Mouse (Mus musculus) forebrain, embryonic 15.5 days (tissue): ENCODE results near the gene Dlg2. TPM values are rescaled to one million over a fixed set of nuclear protein-coding genes. Genes with fewer than 3 reads are reported as not detected.
A peak's percentile ranks its signal among the peaks of the same experiment; 100 is the strongest.

Experiments
- ATAC-seq: fragments of 200-750 bp; cut with Nextera tagmentation; replicated peaks from 2 replicates; pipeline ENCODE4 v1.8.0; 2017; ENCODE audit warnings: mild to moderate bottlenecking, moderate TSS enrichment, moderate library complexity
- H3K27ac ChIP-seq: fragments of 300-500 bp; sonication (generic); replicated peaks from 2 replicates; pipeline ENCODE4 v1.5.1; 2015; ENCODE audit warnings: mild to moderate bottlenecking, inconsistent platforms
- H3K27me3 ChIP-seq: fragments of 300-500 bp; sonication (generic); 2 replicates; pipeline ENCODE4 v1.6.1; 2015; ENCODE audit warnings: inconsistent platforms
- H3K36me3 ChIP-seq: fragments of 300-500 bp; sonication (generic); 2 replicates; pipeline ENCODE4 v1.6.1; 2015; ENCODE audit warnings: mild to moderate bottlenecking, inconsistent platforms
- H3K4me1 ChIP-seq: fragments of 300-500 bp; sonication (generic); 2 replicates; pipeline ENCODE4 v1.6.1; 2015; ENCODE audit warnings: inconsistent platforms
- H3K4me2 ChIP-seq: fragments of 300-500 bp; sonication (generic); replicated peaks from 2 replicates; pipeline ENCODE4 v1.6.1; 2015; ENCODE audit warnings: mild to moderate bottlenecking, inconsistent platforms
- H3K4me3 ChIP-seq: fragments of 300-500 bp; sonication (generic); 2 replicates; pipeline ENCODE4 v1.5.1; 2015; ENCODE audit warnings: mild to moderate bottlenecking, inconsistent platforms
- H3K9ac ChIP-seq: fragments of 300-500 bp; sonication (generic); replicated peaks from 2 replicates; pipeline ENCODE4 v1.6.1; 2015; ENCODE audit warnings: mild to moderate bottlenecking, inconsistent platforms
- H3K9me3 ChIP-seq: fragments of 300-500 bp; sonication (generic); 2 replicates; pipeline ENCODE4 v1.6.1; 2016; ENCODE audit warnings: inconsistent platforms
- WGBS: fragments of 180-500 bp; shearing (Covaris S2); methylation state at CpG from one replicate; pipeline ENCODE4 v1.1.7; 2015; ENCODE audit warnings: mixed read lengths; 5-methylcytosine and 5-hydroxymethylcytosine counted together
- polyA plus RNA-seq: library from polyadenylated mRNA; unstranded; fragments of >200 nt; fragmentation: Nextera tagmentation; extraction: Ambion mirVana; gene quantifications from 2 replicates; pipeline ENCODE4 v1.2.1, GENCODE M21; 2015

Dlg2 gene
- 20.9 and 24.5 TPM in 2 replicates for polyA plus RNA-seq

GRCm38 (mm10) chr7:90476313-90477245 lies at the start of gene Dlg2:
Gene Dlg2 (plus strand): TSS chr7:90476672.
- peak within 1 kb of the TSS; percentile 81 for H3K27ac ChIP-seq
- H3K4me1 ChIP-seq, result peaks cover 16% of the 10 kb centered on the region
- H3K9ac ChIP-seq, result peak within 1 kb of the TSS; percentile 59
- peak within 1 kb of the TSS; percentile 66 for H3K4me2 ChIP-seq
- no peaks in the 10 kb centered on the region for H3K27me3 ChIP-seq
- H3K4me3 ChIP-seq, result peak within 1 kb of the TSS; percentile 65
- under 1% methylated on average over 32 of the region's 32 CpGs for WGBS
- no peaks in the 10 kb centered on the region for H3K9me3 ChIP-seq
- no peak for ATAC-seq
- H3K36me3 ChIP-seq, result no peaks in the 10 kb centered on the region

GRCm38 (mm10) chr7:90427006-90427405 lies 49.5 kb upstream of the Dlg2 start:
- ATAC-seq, result 0 out of 2 replicates have a peak, but pooled peaks have one; percentile 0
- H3K9ac ChIP-seq, result no peak overlapping the region

GRCm38 (mm10) chr7:90432221-90432620 lies 44.3 kb upstream of the Dlg2 start:
- no peaks in the 10 kb centered on the region for H3K9me3 ChIP-seq
- no peak for ATAC-seq
- H3K4me3 ChIP-seq, result no peak overlapping the region
- no peak overlapping the region for H3K27ac ChIP-seq
- peaks cover 2% of the 10 kb centered on the region; the same call in 1 of the 2 replicates for H3K4me1 ChIP-seq
- H3K27me3 ChIP-seq, result no peaks in the 10 kb centered on the region
- no peak overlapping the region for H3K4me2 ChIP-seq
- H3K9ac ChIP-seq, result no peak overlapping the region
- no peaks in the 10 kb centered on the region for H3K36me3 ChIP-seq

More at GRCm38 (mm10) chr7:90427006-90427405, 49.5 kb upstream of the Dlg2 start:
- Histone ChIP-seq H3K4me2 (peak overlapping the region; percentile 59), H3K4me1 (peaks cover 9% of the 10 kb centered on the region), H3K27me3 (no peaks in the 10 kb centered on the region), H3K4me3 (peak overlapping the region; percentile 43), H3K9me3 (no peaks in the 10 kb centered on the region), H3K27ac (no peak overlapping the region), H3K36me3 (no peaks in the 10 kb centered on the region)
- WGBS, result 71% methylated on average over 9 of the region's 9 CpGs

GRCm38 (mm10) chr7:90440044-90440443 lies 36.4 kb upstream of the Dlg2 start:
- Histone ChIP-seq H3K36me3 (no peaks in the 10 kb centered on the region), H3K27me3 (no peaks in the 10 kb centered on the region), H3K4me2 (no peak overlapping the region), H3K4me1 (peaks cover 6% of the 10 kb centered on the region), H3K9me3 (no peaks in the 10 kb centered on the region), H3K4me3 (no peak overlapping the region), H3K9ac (no peak overlapping the region), H3K27ac (no peak overlapping the region)
- ATAC-seq, result no peak
- 89% methylated on average over 4 of the region's 4 CpGs for WGBS

GRCm38 (mm10) chr7:90442070-90442469 lies 34.4 kb upstream of the Dlg2 start:
- H3K9ac ChIP-seq, result peak overlapping the region; percentile 97

GRCm38 (mm10) chr7:90442518-90443080 lies 33.9 kb upstream of the Dlg2 start, which contains the start of gene Crebzf:
Gene Crebzf (plus strand): TSS chr7:90442729.
- H3K9me3 ChIP-seq, result no peaks in the 10 kb centered on the region
- peaks cover 16% of the 10 kb centered on the region for H3K4me1 ChIP-seq
- H3K27ac ChIP-seq, result peak within 1 kb of the TSS; percentile 95
- peak within 1 kb of the TSS; percentile 76 for H3K4me2 ChIP-seq
- WGBS, result under 1% methylated on average over 53 of the region's 54 CpGs
- no peaks in the 10 kb centered on the region for H3K27me3 ChIP-seq
- H3K36me3 ChIP-seq, result peaks cover 5% of the 10 kb centered on the region; the same call in 1 of the 2 replicates
- ATAC-seq, result peak; percentile 97
- peak within 1 kb of the TSS; percentile 67 for H3K4me3 ChIP-seq
- peak within 1 kb of the TSS; percentile 97 for H3K9ac ChIP-seq

More at GRCm38 (mm10) chr7:90442070-90442469, 34.4 kb upstream of the Dlg2 start:
- peak overlapping the region; percentile 95 for H3K27ac ChIP-seq
- peaks cover under 1% of the 10 kb centered on the region; the same call in 1 of the 2 replicates for H3K36me3 ChIP-seq
- peak; percentile 21 for ATAC-seq
- WGBS, result under 1% methylated on average over 4 of the region's 4 CpGs
- no peaks in the 10 kb centered on the region for H3K27me3 ChIP-seq
- peaks cover 13% of the 10 kb centered on the region for H3K4me1 ChIP-seq
- H3K4me2 ChIP-seq, result peak overlapping the region; percentile 76
- no peaks in the 10 kb centered on the region for H3K9me3 ChIP-seq
- H3K4me3 ChIP-seq, result peak overlapping the region; percentile 67

GRCm38 (mm10) chr7:90443101-90444091 lies 33.1 kb upstream of the Dlg2 start:
- WGBS, result under 1% methylated on average over 123 of the region's 123 CpGs
- ATAC-seq, result peak; percentile 68

GRCm38 (mm10) chr7:90444206-90444605 lies 32.3 kb upstream of the Dlg2 start:
- Histone ChIP-seq H3K27ac (no peak overlapping the region), H3K4me1 (peaks cover 19% of the 10 kb centered on the region), H3K9me3 (no peaks in the 10 kb centered on the region), H3K9ac (peak overlapping the region; percentile 97), H3K4me3 (peak overlapping the region; percentile 67), H3K27me3 (no peaks in the 10 kb centered on the region), H3K4me2 (peak overlapping the region; percentile 76), H3K36me3 (peaks cover 9% of the 10 kb centered on the region)
- no peak for ATAC-seq
- WGBS, result 0% methylated on average over 6 of the region's 6 CpGs

More at GRCm38 (mm10) chr7:90443101-90444091, 33.1 kb upstream of the Dlg2 start:
- Histone ChIP-seq H3K4me1 (peaks cover 19% of the 10 kb centered on the region), H3K27ac (peak overlapping the region; percentile 95), H3K4me3 (peak overlapping the region; percentile 67), H3K9ac (peak overlapping the region; percentile 97), H3K9me3 (no peaks in the 10 kb centered on the region), H3K4me2 (peak overlapping the region; percentile 76), H3K27me3 (no peaks in the 10 kb centered on the region), H3K36me3 (peaks cover 6% of the 10 kb centered on the region; the same call in 1 of the 2 replicates)

GRCm38 (mm10) chr7:90456149-90456844 lies 20.2 kb upstream of the Dlg2 start:
- H3K4me3 ChIP-seq, result peak overlapping the region; percentile 69
- H3K27me3 ChIP-seq, result no peaks in the 10 kb centered on the region
- peak overlapping the region; percentile 53 for H3K4me2 ChIP-seq
- H3K9ac ChIP-seq, result peak overlapping the region; percentile 92
- H3K9me3 ChIP-seq, result no peaks in the 10 kb centered on the region
- peaks cover 19% of the 10 kb centered on the region for H3K4me1 ChIP-seq
- no peak for ATAC-seq
- peak overlapping the region; percentile 87 for H3K27ac ChIP-seq
- WGBS, result 38% methylated on average over 7 of the region's 7 CpGs
- peaks cover 25% of the 10 kb centered on the region for H3K36me3 ChIP-seq

GRCm38 (mm10) chr7:90456845-90457468 lies 19.5 kb upstream of the Dlg2 start, which contains the start of gene Tmem126a:
Gene Tmem126a (minus strand): TSS chr7:90457229.
- Histone ChIP-seq H3K9me3 (no peaks in the 10 kb centered on the region), H3K27me3 (no peaks in the 10 kb centered on the region), H3K4me2 (peak within 1 kb of the TSS; percentile 53), H3K27ac (peak within 1 kb of the TSS; percentile 87), H3K36me3 (peaks cover 18% of the 10 kb centered on the region), H3K4me3 (peak within 1 kb of the TSS; percentile 69), H3K4me1 (peaks cover 19% of the 10 kb centered on the region), H3K9ac (peak within 1 kb of the TSS; percentile 92)
- peak; percentile 99 for ATAC-seq
- under 1% methylated on average over 41 of the region's 41 CpGs for WGBS
